Mouse (Mus musculus) megakaryocyte progenitor cell, adult 5-6 weeks (primary cell): ENCODE data around the gene Inhbc. TPM values are rescaled to one million over a fixed set of nuclear protein-coding genes. Genes with fewer than 3 reads are reported as not detected.
A peak's percentile ranks its signal among the peaks of the same experiment; 100 is the strongest.

Experiments
- ATAC-seq: replicated peaks from 2 replicates; pipeline ENCODE4 v1.8.0; 2016; ENCODE audit warnings: mild to moderate bottlenecking, moderate TSS enrichment, inconsistent platforms; ENCODE audit not compliant: poor library complexity
- total RNA-seq, 2 experiments: library from RNA; stranded (forward) in 1 of 2; stranded (reverse) in 1 of 2; fragments of 157-497, 149-512 nt in 1 of 2; fragments of 200-1000 nt in 1 of 2; gene quantifications; 2 replicates each; pipeline versions ENCODE4 v1.2.3 to v1.2.4; 2015 to 2017

Inhbc gene
- total RNA-seq (2015) (not detected in 2 replicates), total RNA-seq (2017) (not detected in 2 replicates)

GRCm38 (mm10) chr10:127369834-127370820 lies at the start of gene Inhbc:
Gene Inhbc, minus strand, starts transcription at chr10:127370431.
- ATAC-seq, result no peak

DNA sequence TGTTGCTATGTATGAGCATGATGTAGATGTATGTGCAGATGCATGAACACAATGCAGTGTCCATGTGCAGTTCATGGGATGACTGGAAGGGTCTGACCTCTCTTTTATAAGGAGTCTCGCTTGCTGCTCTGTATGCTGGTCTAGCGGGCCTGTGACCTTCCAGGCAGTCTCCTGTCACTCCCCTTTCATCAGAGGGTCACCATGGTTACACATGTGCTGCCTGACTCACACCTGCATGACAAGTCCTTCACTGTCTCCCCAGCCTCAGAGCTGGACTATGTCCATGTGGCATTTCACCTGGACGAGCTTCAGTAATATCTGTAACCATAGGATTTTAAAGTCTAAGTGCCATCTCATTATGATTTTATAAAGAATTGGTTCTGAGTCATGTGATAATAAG lies 43.9 kb upstream of the Inhbc start:
- no peak for ATAC-seq

DNA sequence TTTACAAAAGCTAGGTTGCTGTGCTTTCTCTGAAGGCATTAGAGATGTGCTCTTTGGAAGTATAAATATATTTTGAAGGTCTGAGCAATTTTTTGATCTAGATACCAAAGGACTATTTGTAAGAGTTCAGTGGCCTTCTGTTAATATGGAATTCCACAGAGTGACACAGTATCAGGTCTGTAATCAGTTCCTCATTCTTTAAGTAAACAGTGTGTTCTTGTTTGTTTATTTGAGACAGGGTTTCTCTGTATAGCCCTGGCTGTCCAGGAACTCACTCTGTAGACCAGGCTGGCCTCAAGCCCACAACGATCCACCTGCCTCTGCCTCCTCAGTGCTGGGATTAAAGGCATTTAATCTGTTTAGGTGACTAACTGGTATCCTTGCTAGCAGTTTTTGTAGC lies 43.4 kb upstream of the Inhbc start:
- ATAC-seq, result no peak

- ATAC-seq, result no peak
Observed at GRCm38 (mm10) chr10:127412776-127413175, 42.5 kb upstream of the Inhbc start.

DNA sequence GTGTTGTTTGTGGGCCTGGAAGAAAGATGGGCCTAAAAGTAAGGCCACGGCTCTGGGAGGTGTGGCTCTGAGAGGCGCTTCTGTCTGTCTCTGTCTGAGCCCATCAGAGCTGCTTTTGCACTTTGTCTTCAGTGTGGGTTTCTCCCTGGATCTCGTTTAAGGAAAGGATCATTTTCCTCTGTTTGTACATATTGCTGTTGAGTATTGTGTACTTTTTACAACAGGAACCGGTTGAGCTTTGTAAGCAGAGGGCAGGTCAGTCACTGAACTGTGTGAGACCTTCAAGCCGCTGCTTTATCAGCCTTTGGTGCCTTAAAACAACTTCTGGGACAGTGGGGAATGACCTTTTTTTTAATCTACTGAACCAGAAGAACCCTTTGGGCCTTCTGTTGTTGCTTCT lies 41.9 kb upstream of the Inhbc start:
- ATAC-seq, result no peak

DNA sequence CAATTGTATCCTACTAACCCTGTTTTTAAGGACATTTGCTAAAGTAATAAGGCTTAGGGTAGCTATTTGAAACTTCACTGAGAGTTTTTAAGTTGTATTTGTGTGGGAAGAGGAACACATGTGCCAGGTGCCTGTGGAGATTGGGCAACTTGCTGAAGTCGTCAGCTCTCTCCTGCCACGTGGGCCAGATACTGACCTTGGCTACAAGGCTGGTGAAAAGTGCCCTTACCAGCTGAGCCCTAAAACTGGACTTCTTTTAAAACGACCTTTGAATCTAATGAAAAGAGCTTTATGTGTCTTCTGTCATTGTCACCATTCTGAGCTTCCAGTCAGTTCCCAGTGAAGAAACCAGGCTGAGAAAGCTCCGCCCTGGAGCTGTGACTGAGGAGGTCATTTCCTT lies 37.2 kb upstream of the Inhbc start:
- ATAC-seq, result 0 out of 2 replicates have a peak, but pooled peaks have one; percentile 20

- ATAC-seq, result no peak
Observed at GRCm38 (mm10) chr10:127404701-127405100, 34.5 kb upstream of the Inhbc start.

DNA sequence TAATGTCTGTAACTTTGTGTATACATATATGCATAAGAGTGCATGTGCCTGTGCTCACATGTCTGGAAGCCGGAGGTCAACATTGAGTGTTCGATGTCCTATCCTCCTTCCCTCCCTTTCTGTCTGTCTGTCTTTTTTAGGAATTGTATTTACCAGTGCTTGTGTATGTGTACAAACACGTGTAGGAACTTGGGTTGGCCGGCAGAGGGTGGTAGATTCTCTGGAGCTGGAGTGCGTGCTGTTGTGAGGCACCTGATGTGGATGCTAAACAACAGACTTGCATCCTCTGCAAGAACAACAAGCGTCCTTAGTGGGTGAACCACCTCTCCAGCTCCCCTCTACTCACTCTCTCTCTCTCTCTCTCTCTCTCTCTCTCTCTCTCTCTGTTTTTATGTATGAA lies 21.5 kb upstream of the Inhbc start:
- ATAC-seq, result peak; percentile 44; the same call in 1 of the 2 replicates

DNA sequence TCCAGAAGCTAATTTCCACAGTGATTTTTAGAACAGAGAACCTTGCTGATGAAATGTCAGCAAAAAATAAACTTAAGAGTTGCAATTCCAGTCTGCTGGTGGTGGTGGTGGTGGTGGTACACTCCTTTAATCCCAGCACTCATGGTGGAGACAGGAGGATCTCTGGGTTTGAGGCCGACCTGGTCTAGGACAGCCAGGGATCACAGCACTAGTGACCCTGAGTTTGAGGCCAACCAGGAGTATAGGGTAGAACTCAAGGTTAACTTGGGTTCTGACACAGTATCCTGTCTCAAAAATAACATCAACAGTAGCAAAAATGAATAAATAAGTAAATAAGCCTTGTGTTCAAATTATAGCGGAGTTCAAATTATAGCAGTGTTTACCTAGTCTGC lies 11.5 kb upstream of the Inhbc start:
- no peak for ATAC-seq

- peak; percentile 56 for ATAC-seq
Observed at GRCm38 (mm10) chr10:127380767-127381742, 10.8 kb upstream of the Inhbc start.

GRCm38 (mm10) chr10:127380251-127380691 lies 10.0 kb upstream of the Inhbc start, which contains the start of gene R3hdm2:
Gene R3hdm2, plus strand, starts transcription at chr10:127380327.
- ATAC-seq, result peak; percentile 95

GRCm38 (mm10) chr10:127379654-127380053 lies 9.4 kb upstream of the Inhbc start:
- ATAC-seq, result no peak

GRCm38 (mm10) chr10:127377700-127378099 lies 7.5 kb upstream of the Inhbc start:
- ATAC-seq, result no peak

DNA sequence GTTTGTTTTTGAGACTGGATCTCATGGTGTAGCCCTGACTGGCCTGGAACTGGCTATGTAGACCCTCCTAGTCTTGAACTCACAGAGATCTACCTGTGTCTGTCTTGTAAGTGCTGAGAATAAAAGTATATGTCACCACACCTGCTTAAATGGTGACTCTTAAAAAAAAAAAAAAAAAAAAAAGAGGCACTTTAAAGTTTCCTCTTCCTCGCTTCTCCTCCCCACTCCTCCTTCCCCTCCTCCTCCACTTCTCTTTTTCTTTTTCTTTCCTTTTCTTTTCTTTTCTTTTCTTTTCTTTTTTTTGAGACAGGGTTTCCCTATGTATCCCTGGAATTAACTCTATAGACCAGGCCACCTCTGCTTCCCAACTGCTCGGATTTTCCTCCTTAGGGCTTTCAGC lies 792 bp upstream of the Inhbc start:
- no peak for ATAC-seq

DNA sequence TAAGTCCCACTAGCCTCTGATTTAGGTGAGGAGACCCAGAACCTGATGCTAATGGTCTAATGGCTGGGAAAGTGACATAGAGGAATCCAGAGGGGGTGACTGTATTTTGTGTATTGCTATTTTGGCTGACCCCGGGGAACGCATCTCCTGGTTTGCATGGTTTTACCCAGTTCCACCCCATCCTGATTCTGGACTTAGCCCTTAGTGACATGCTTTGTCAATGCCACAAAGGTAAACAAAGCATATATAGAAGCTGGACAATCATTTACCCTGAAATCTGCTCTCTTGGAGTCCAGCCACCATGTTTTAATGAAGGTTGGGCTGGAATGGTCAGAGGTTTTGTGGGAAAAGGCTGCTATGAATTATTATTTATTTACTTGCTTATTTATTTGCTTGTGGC lies 2.0 kb downstream of the Inhbc start:
- ATAC-seq, result no peak

DNA sequence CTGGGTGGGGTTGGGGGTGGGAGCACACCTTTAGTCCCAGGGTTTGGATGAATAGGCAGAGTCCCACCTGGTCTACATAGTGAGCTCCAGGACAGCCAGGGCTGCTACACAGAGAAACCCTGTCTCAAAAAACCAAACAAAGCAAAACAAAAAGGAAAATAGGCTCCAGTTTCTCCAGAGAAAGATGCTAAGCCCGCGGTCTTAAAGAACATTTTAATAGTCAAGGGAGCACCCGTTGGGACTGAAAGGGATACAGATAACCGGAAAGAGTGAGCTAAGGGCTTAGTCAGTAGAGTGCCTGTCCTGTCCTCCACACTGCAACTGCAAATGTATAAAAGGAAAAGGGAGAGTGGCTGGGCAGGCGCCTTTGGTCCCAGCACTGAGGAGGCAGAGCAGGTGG lies 3.1 kb downstream of the Inhbc start:
- no peak for ATAC-seq

- peak; percentile 50; the same call in 1 of the 2 replicates for ATAC-seq
Observed at GRCm38 (mm10) chr10:127360714-127361113, 9.5 kb downstream of the Inhbc start.

- ATAC-seq, result no peak
Observed at GRCm38 (mm10) chr10:127355336-127355735, 14.9 kb downstream of the Inhbc start.

DNA sequence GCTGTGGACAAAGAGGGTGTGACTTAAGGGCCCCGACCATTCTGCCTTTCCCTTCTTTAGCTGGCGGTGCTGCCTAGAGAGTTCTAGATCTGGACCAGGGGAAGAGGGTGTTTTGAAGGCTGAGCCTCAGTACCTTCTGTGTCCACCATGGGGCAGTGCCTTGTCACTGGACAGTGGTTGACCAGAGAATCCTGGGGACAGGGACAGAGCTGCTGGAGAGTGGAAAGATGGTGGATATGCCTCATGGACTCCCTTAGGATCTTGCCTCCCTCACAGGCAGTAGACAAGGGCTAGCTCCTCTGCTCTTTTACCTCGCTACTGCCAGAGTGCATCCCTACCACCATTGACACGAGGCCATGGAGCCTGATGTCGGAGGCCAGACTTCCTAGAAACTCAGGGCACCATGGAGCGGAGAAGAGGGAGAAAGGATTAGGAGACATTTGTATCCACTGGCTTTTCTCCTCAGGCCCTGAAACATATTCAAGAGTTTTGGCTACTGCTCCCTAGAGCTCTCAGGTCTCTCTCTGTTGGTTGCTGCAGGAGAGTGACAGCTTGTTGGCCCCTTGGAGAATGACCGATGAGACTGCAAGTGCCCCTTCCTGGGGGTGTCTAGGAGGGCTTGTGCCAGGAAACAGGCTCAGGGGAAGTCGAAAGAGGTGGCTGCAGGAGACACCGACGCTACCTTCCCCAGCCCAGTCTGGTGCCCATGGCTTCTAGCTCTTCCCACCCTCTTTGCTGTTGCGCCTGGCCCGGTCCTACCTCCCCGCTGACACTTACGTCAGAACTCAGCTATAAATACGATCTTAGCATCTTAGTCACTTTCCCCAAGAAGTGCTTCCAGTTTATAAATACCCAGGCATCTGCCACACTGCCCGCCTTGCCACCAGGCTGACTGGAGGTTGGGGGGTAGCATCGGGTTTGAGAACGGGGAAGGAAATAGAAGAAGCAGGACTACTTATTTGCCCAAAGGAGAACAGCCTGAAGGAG lies 16.0 kb downstream of the Inhbc start, which contains the start of gene Inhbe:
Gene Inhbe (minus strand): TSS at position 503 of the 987 bp plus-strand sequence.
- 0 out of 2 replicates have a peak, but pooled peaks have one; percentile 21 for ATAC-seq

DNA sequence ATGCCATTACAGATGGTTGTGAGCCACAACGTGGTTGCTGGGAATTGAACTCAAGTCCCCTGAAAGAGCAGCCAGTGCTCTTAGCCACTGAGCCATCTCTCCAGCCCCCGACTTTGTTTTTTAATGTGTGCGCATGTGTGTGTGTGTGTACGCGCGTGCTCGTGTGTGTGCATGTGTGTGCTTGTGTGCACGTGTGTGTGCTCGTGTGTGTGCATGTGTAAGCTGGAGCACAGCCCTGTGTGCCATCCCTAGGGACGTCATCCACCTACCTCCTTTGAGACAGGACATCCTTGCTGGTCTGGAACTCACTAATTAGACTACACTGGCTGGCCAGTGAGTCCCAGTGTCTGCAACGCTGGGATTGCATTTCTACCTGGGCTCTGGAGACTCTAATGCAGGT lies 17.5 kb downstream of the Inhbc start:
- no peak for ATAC-seq
